Mouse (Mus musculus): ENCODE data around the gene Tnfsfm13.
A peak's percentile ranks its signal among the peaks of the same experiment; 100 is the strongest.

GRCm38 (mm10) chr11:69682840-69683533 is 12.9 kb downstream of the Tnfsfm13 start:
- peak; percentile 72 for TF ChIP-seq CTCF (IDR thresholded peaks at IDR 0.05; ENCODE audit: low read depth, low read length)
- TF ChIP-seq POLR2A (IDR thresholded peaks at IDR 0.05; ENCODE audit: borderline replicate concordance, low read depth, low read length): no peak
